Mouse (Mus musculus) spleen, postnatal 14 days (tissue): ENCODE data around the gene Rnf2.
A peak's percentile ranks its signal among the peaks of the same experiment; 100 is the strongest.

Source experiments
- DNase-seq, 2 experiments: peaks; one replicate each; pipeline ENCODE4 v3.0.0; 2021 to 2022; ENCODE audit warnings: low spot score in 2 of 2

Rnf2 gene

GRCm38 (mm10) chr1:151500531-151501361 lies at the start of gene Rnf2:
Gene Rnf2 (minus strand): TSS chr1:151500955.
- DNase-seq, result peak; percentile 84 to 88

GRCm38 (mm10) chr1:151549794-151550193 lies 49.0 kb upstream of the Rnf2 start:
- DNase-seq, result no peak

GRCm38 (mm10) chr1:151548896-151549610 lies 48.3 kb upstream of the Rnf2 start:
- no peak for DNase-seq

- no peak for DNase-seq
These were observed 44.8 kb upstream of the Rnf2 start for GRCm38 (mm10) chr1:151545571-151545970.

- DNase-seq, result no peak
These were observed 43.8 kb upstream of the Rnf2 start for GRCm38 (mm10) chr1:151544581-151544980.

GRCm38 (mm10) chr1:151543796-151544477 lies 43.2 kb upstream of the Rnf2 start:
- DNase-seq, result no peak

- DNase-seq, result no peak
These were observed 25.9 kb upstream of the Rnf2 start for GRCm38 (mm10) chr1:151526701-151527100.

- no peak for DNase-seq
These were observed 17.0 kb upstream of the Rnf2 start for GRCm38 (mm10) chr1:151517571-151518250.

- DNase-seq, result no peak
These were observed 16.1 kb upstream of the Rnf2 start for GRCm38 (mm10) chr1:151516871-151517270.

- no peak for DNase-seq
These were observed 15.0 kb upstream of the Rnf2 start for GRCm38 (mm10) chr1:151515733-151516132.

GRCm38 (mm10) chr1:151514119-151514518 lies 13.4 kb upstream of the Rnf2 start:
- DNase-seq, result no peak

GRCm38 (mm10) chr1:151510811-151511210 lies 10.1 kb upstream of the Rnf2 start:
- DNase-seq, result no peak

GRCm38 (mm10) chr1:151499815-151500501 lies 797 bp downstream of the Rnf2 start:
- DNase-seq, result peak; percentile 25 to 38

- DNase-seq, result no peak
These were observed 2.4 kb downstream of the Rnf2 start for GRCm38 (mm10) chr1:151498381-151498780.

- DNase-seq, result no peak
These were observed 2.8 kb downstream of the Rnf2 start for GRCm38 (mm10) chr1:151497942-151498341.

- peak; percentile 25 to 61 for DNase-seq
These were observed 3.7 kb downstream of the Rnf2 start for GRCm38 (mm10) chr1:151497028-151497427.

GRCm38 (mm10) chr1:151495635-151496285 lies 5.0 kb downstream of the Rnf2 start:
- DNase-seq, result no peak

GRCm38 (mm10) chr1:151494711-151495110 lies 6.0 kb downstream of the Rnf2 start:
- DNase-seq, result no peak

GRCm38 (mm10) chr1:151493826-151494225 lies 6.9 kb downstream of the Rnf2 start:
- DNase-seq, result no peak

GRCm38 (mm10) chr1:151492419-151492818 lies 8.3 kb downstream of the Rnf2 start:
- no peak for DNase-seq

- no peak for DNase-seq
These were observed 10.9 kb downstream of the Rnf2 start for GRCm38 (mm10) chr1:151489806-151490205.
